Mouse (Mus musculus) E14TG2a.4 (cell line): ENCODE measurements around the gene Aptx.

Experiments used
- CTCF ChIP-seq: conservative IDR thresholded peaks from 2 replicates; pipeline ENCODE4 v1.5.1; 2014; ENCODE audit warnings: low read length
- NANOG ChIP-seq: IDR thresholded peaks from 2 replicates; pipeline ENCODE4 v1.6.1; 2014; ENCODE audit warnings: borderline replicate concordance, low read length, mixed read lengths

DNA sequence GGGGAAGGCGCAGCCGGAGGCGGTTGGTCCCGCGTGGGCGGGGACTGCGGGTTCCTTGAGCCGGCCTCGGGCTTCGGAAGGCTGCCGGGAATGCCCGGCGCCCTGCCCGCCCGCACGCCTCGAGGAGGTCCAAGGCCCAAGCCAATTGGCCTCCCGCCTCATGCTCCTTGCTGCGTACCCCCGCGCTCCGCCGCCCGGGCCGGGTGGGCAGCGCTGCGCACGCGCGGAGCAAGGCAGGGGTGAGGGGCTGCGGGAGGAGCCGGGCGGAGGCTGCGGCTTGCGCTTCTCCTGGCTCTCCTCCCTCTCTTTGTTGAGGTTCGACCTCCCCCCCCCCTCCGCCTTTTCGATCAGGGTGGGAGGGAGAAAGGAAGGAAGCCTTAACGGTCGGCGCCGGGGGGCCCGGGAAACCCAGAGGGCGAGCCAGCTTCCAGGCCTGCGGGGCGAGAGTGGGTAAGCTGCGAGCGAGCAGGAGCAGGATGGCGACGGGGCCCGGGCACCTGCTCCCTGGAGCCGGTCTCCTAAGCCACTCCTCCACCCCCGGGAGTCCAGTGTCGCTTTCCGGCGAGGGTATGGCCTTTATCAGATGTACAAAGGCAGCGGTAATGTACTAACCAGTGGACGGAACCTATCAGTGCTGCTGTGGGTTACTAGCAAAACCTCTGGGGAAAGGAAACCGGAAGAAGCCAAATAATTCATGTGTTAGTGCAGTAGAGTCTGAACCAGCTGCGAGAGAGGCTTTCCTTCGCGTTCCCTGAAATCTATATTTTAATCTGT lies 19.9 kb upstream of the Aptx start:
- TF ChIP-seq CTCF (no peak), NANOG (no peak)
